Mouse (Mus musculus): ENCODE measurements around the gene Dnah5.

DNA sequence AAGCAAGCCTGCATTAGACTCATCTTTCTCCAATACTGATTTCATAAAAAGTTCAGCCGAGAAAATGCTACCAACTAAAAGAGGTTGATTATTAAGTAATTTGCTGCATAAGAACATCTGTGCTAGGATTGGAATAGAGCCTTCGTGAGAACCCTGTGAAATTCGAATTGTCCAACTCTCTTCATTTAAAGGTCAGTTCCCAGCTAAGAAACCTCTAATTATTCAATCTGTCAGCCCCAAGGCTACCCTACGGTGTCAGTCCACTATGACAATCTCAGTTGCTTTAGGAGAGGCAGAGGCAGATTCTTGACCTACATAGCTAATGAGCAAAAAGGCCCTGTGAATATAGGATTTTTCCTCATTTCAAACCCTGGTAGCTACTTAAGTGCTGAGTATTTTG lies 191.9 kb downstream of the Dnah5 start:
- no peak for TF ChIP-seq CTCF (IDR thresholded peaks at IDR 0.05; ENCODE audit: low read depth, low read length)
- no peak for TF ChIP-seq POLR2A (IDR thresholded peaks at IDR 0.05; ENCODE audit: borderline replicate concordance, low read depth, low read length)

Measured in bone marrow macrophage, adult 2 months (primary cell).